In the genomic region with DNA sequence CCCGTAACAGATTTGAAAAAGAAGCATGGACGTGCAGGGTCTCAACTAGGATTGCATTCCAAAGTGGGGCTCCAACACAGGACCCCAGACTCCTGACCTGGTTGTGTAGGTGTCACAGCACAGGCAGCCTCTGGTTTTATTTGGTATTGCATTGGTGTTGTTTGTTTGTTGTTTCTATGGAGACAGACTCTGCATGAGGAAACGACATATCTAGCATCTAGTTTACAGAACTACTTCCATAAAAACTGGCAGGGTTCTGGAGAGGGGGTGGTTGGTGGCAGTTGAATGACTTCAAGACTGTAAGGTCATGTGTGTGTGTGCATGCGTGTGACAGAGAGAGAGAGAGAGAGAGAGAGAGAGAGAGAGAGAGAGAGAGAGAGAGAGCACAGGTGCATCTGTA, we compare ENCODE assay signal across 12 mouse cellular contexts.
A peak's percentile ranks its signal among the peaks of the same experiment; 100 is the strongest.
DNase-seq lines count a peak whose midpoint lies in the region; ATAC-seq and TF ChIP-seq lines count a peak whose summit lies in the region.
"Had no signal": no experiment of that assay in that cellular context is flagged by ENCODE, and none has a peak within 500 bp of the region (broad histone marks: within the 10 kb centered on the region; RNA-seq: fewer than 3 reads in every experiment).

No protein-coding gene starts in this region.

- no peak for TF ChIP-seq CTCF in heart, postnatal 0 days (IDR thresholded peaks at IDR 0.05; ENCODE audit: low read depth)
- no peak; the same call in 1 of the 2 replicates for TF ChIP-seq CTCF in small intestine, adult 2 months (IDR thresholded peaks at IDR 0.05; ENCODE audit: extremely low read depth, insufficient read length, insufficient replicate concordance, low read depth, low read length)

- no peaks in the 10 kb centered on the region for H3K27me3 ChIP-seq in heart, postnatal 0 days (ENCODE audit: control insufficient read depth, insufficient read depth, low read length)
- H3K27me3 ChIP-seq in midbrain, embryonic 13.5 days: 0 out of 2 replicates have a peak, but pooled peaks cover 5% of the 10 kb centered on the region
- H3K27me3 ChIP-seq in midbrain, embryonic 16.5 days (ENCODE audit: control insufficient read depth, insufficient read depth, low read depth, low read length): no peaks in the 10 kb centered on the region; the same call in none of the 2 replicates
- H3K27me3 ChIP-seq in embryonic facial prominence, embryonic 14.5 days (replicated peaks; ENCODE audit: control insufficient read depth, insufficient read depth, low read length): no peaks in the 10 kb centered on the region
- H3K27me3 ChIP-seq in small intestine, adult 2 months (ENCODE audit: control insufficient read depth, insufficient read depth, low read length): no peaks in the 10 kb centered on the region
- H3K27me3 ChIP-seq in forebrain, embryonic 14.5 days (replicated peaks; ENCODE audit: control insufficient read depth, insufficient read depth, low read length): no peaks in the 10 kb centered on the region

- TF ChIP-seq EP300 in heart, postnatal 0 days (IDR thresholded peaks at IDR 0.05; ENCODE audit: low read depth): no peak

- H3K4me1 ChIP-seq in heart, postnatal 0 days (ENCODE audit: control insufficient read depth, insufficient read depth): peaks cover 50% of the 10 kb centered on the region
- peaks cover 57% of the 10 kb centered on the region for H3K4me1 ChIP-seq in midbrain, embryonic 13.5 days (replicated peaks)
- H3K4me1 ChIP-seq in midbrain, embryonic 16.5 days (ENCODE audit: control insufficient read depth, insufficient read depth, low read length): peaks cover 8% of the 10 kb centered on the region; the same call in 1 of the 2 replicates
- peaks cover 23% of the 10 kb centered on the region for H3K4me1 ChIP-seq in embryonic facial prominence, embryonic 14.5 days (ENCODE audit: control insufficient read depth, insufficient read depth, low read length)
- peaks cover 30% of the 10 kb centered on the region; the same call in 1 of the 2 replicates for H3K4me1 ChIP-seq in small intestine, adult 2 months (ENCODE audit: control insufficient read depth, insufficient read depth, insufficient read length, low read length)
- H3K4me1 ChIP-seq in forebrain, embryonic 14.5 days (ENCODE audit: control insufficient read depth, insufficient read depth, low read length): peaks cover 3% of the 10 kb centered on the region; the same call in 1 of the 2 replicates

- no peak for TF ChIP-seq POLR2A in small intestine, adult 2 months (IDR thresholded peaks at IDR 0.05; ENCODE audit: low read depth, low read length)

- no peak for ATAC-seq in heart, postnatal 0 days (ENCODE audit: insufficient read depth, low read depth)
- no peak for ATAC-seq in midbrain, embryonic 13.5 days
- no peak for ATAC-seq in midbrain, embryonic 16.5 days
- no peak for ATAC-seq in embryonic facial prominence, embryonic 14.5 days (ENCODE audit: low read depth)
- ATAC-seq in forebrain, embryonic 14.5 days: no peak
- ATAC-seq: liver, postnatal 0 days had no signal

- H3K36me3 ChIP-seq in heart, postnatal 0 days (replicated peaks; ENCODE audit: control insufficient read depth, insufficient read depth, low read length): no peaks in the 10 kb centered on the region
- no peaks in the 10 kb centered on the region for H3K36me3 ChIP-seq in midbrain, embryonic 13.5 days
- H3K36me3 ChIP-seq in midbrain, embryonic 16.5 days (ENCODE audit: control insufficient read depth, insufficient read depth, low read length): no peaks in the 10 kb centered on the region
- H3K36me3 ChIP-seq in embryonic facial prominence, embryonic 14.5 days (ENCODE audit: control insufficient read depth, insufficient read depth, low read length): no peaks in the 10 kb centered on the region
- H3K36me3 ChIP-seq in small intestine, adult 2 months (ENCODE audit: control insufficient read depth, insufficient read depth, low read length): no peaks in the 10 kb centered on the region
- H3K36me3 ChIP-seq in forebrain, embryonic 14.5 days (ENCODE audit: control insufficient read depth, insufficient read depth, low read length): no peaks in the 10 kb centered on the region

- H3K27ac ChIP-seq in heart, postnatal 0 days (ENCODE audit: low read depth): peak overlapping the region; percentile 99
- H3K27ac ChIP-seq in midbrain, embryonic 13.5 days: no peak overlapping the region
- H3K27ac ChIP-seq in midbrain, embryonic 16.5 days (ENCODE audit: low read length): no peak overlapping the region
- H3K27ac ChIP-seq in embryonic facial prominence, embryonic 14.5 days (replicated peaks; ENCODE audit: low read depth, low read length): peak overlapping the region; percentile 97; the same call in 1 of the 2 replicates
- 0 out of 2 replicates have a peak overlapping the region, but pooled peaks have one; percentile 42 for H3K27ac ChIP-seq in small intestine, adult 2 months (ENCODE audit: insufficient read depth, low read depth, low read length)
- no peak overlapping the region for H3K27ac ChIP-seq in forebrain, embryonic 14.5 days (ENCODE audit: low read depth, low read length)

- H3K9me3 ChIP-seq in heart, postnatal 0 days (replicated peaks; ENCODE audit: control insufficient read depth, low read length): no peaks in the 10 kb centered on the region
- H3K9me3 ChIP-seq in midbrain, embryonic 13.5 days: no peaks in the 10 kb centered on the region
- no peaks in the 10 kb centered on the region for H3K9me3 ChIP-seq in midbrain, embryonic 16.5 days (replicated peaks; ENCODE audit: control insufficient read depth, low read length, poor library complexity, severe bottlenecking)
- H3K9me3 ChIP-seq in embryonic facial prominence, embryonic 14.5 days (ENCODE audit: control insufficient read depth, low read length): no peaks in the 10 kb centered on the region
- no peaks in the 10 kb centered on the region for H3K9me3 ChIP-seq in forebrain, embryonic 14.5 days (replicated peaks; ENCODE audit: control insufficient read depth, low read length)

- peak overlapping the region; percentile 66 for H3K4me3 ChIP-seq in heart, postnatal 0 days (ENCODE audit: low read depth, low read length)
- H3K4me3 ChIP-seq in midbrain, embryonic 13.5 days (replicated peaks): no peak overlapping the region
- no peak overlapping the region for H3K4me3 ChIP-seq in midbrain, embryonic 16.5 days (ENCODE audit: low read depth, low read length)
- H3K4me3 ChIP-seq in embryonic facial prominence, embryonic 14.5 days (ENCODE audit: low read depth, low read length): no peak overlapping the region
- H3K4me3 ChIP-seq in small intestine, adult 2 months (ENCODE audit: low read depth, low read length): no peak overlapping the region
- no peak overlapping the region for H3K4me3 ChIP-seq in forebrain, embryonic 14.5 days (ENCODE audit: low read depth, low read length)

- H3K9ac ChIP-seq in heart, postnatal 0 days (replicated peaks; ENCODE audit: low read depth, low read length): peak overlapping the region; percentile 89
- H3K9ac ChIP-seq in midbrain, embryonic 13.5 days (replicated peaks): no peak overlapping the region
- no peak overlapping the region for H3K9ac ChIP-seq in midbrain, embryonic 16.5 days (ENCODE audit: low read depth, low read length)
- peak overlapping the region; percentile 88; the same call in 1 of the 2 replicates for H3K9ac ChIP-seq in embryonic facial prominence, embryonic 14.5 days (ENCODE audit: low read depth, low read length)
- H3K9ac ChIP-seq in forebrain, embryonic 14.5 days (ENCODE audit: low read length): no peak overlapping the region

- WGBS in heart, postnatal 0 days: 36% methylated on average over 4 of the region's 4 CpGs
- WGBS in midbrain, embryonic 13.5 days: 77% methylated on average over 4 of the region's 4 CpGs
- WGBS in midbrain, embryonic 16.5 days: 71% methylated on average over 4 of the region's 4 CpGs
- WGBS in embryonic facial prominence, embryonic 14.5 days: 67% methylated on average over 4 of the region's 4 CpGs
- 39% methylated on average over 4 of the region's 4 CpGs for WGBS in small intestine, adult 2 months
- WGBS in forebrain, embryonic 14.5 days: 79% methylated on average over 4 of the region's 4 CpGs

- DNase-seq in heart, postnatal 0 days (ENCODE audit: low spot score): peak; percentile 74
- DNase-seq in heart, adult 9 months (ENCODE audit: low spot score in 2 of 2): no peak
- DNase-seq in embryonic facial prominence, embryonic 14.5 days (ENCODE audit: low spot score): no peak
- DNase-seq in right cerebral cortex, postnatal 36 days (ENCODE audit: low spot score in 2 of 2): no peak
- DNase-seq in forebrain, embryonic 14.5 days (ENCODE audit: low spot score): no peak
- DNase-seq: cerebellum, adult 11-12 months; kidney, adult 9 months; liver, postnatal 0 days; spleen, adult 18-20 months had no signal

- peak overlapping the region; percentile 80 for H3K4me2 ChIP-seq in heart, postnatal 0 days (ENCODE audit: low read depth, low read length)
- H3K4me2 ChIP-seq in midbrain, embryonic 13.5 days (replicated peaks): peak overlapping the region; percentile 89; the same call in 1 of the 2 replicates
- H3K4me2 ChIP-seq in midbrain, embryonic 16.5 days (ENCODE audit: low read length): no peak overlapping the region
- H3K4me2 ChIP-seq in embryonic facial prominence, embryonic 14.5 days (ENCODE audit: low read depth, low read length): peak overlapping the region; percentile 95
- no peak overlapping the region for H3K4me2 ChIP-seq in forebrain, embryonic 14.5 days (ENCODE audit: low read length)

Comparison
In these comparisons a context has a peak if more than half of its experiments do, and no peak if none do; other contexts are left out.
1. H3K4me2 ChIP-seq: peak in heart, postnatal 0 days (single experiment), midbrain, embryonic 13.5 days (single experiment) and embryonic facial prominence, embryonic 14.5 days (single experiment); none in midbrain, embryonic 16.5 days (single experiment) and forebrain, embryonic 14.5 days (single experiment).
2. H3K27ac ChIP-seq: peak in heart, postnatal 0 days (single experiment), embryonic facial prominence, embryonic 14.5 days (single experiment) and small intestine, adult 2 months (single experiment); none in midbrain, embryonic 13.5 days (single experiment), midbrain, embryonic 16.5 days (single experiment) and forebrain, embryonic 14.5 days (single experiment).
3. H3K9ac ChIP-seq: peak in heart, postnatal 0 days (single experiment) and embryonic facial prominence, embryonic 14.5 days (single experiment); none in midbrain, embryonic 13.5 days (single experiment), midbrain, embryonic 16.5 days (single experiment) and forebrain, embryonic 14.5 days (single experiment).